Mouse (Mus musculus): ENCODE measurements around the gene Poc1a.

GRCm38 (mm10) chr9:106261491-106261890 lies 19.4 kb upstream of the Poc1a start:
- TF ChIP-seq CTCF (IDR thresholded peaks at IDR 0.05; ENCODE audit: extremely low read depth, insufficient read depth, low read length) (no peak), POLR2A (IDR thresholded peaks at IDR 0.05; ENCODE audit: extremely low read depth, insufficient read depth, low read length) (no peak)
